Comparison of ENCODE assay signal across 9 mouse cellular contexts in genomic region chr9:71126205-71126604, GRCm38 (mm10). TPM values are rescaled to one million over a fixed set of nuclear protein-coding genes. Genes with fewer than 3 reads are reported as not detected.
A peak's percentile ranks its signal among the peaks of the same experiment; 100 is the strongest.
DNase-seq lines count a peak whose midpoint lies in the region; ATAC-seq lines count a peak whose summit lies in the region.
"Had no signal": no experiment of that assay in that cellular context is flagged by ENCODE, and none has a peak within 500 bp of the region (broad histone marks: within the 10 kb centered on the region; RNA-seq: fewer than 3 reads in every experiment).

No protein-coding gene starts in this region.

- intact Hi-C loops in left cerebral cortex, postnatal 36 days (cut with DNase I): loop anchor here (10.0 kb wide), 1 partner anchor 59 kb away; no protein-coding TSS in a partner anchor

- H3K4me2 ChIP-seq in neural tube, embryonic 15.5 days: no peak overlapping the region
- H3K4me2 ChIP-seq: neural tube, embryonic 13.5 days had no signal

- 24% methylated on average over 2 of the region's 2 CpGs for WGBS in heart, embryonic 10.5 days
- 24% methylated on average over 2 of the region's 2 CpGs for WGBS in neural tube, embryonic 15.5 days

- no peak overlapping the region for H3K4me3 ChIP-seq in heart, embryonic 10.5 days
- no peak overlapping the region for H3K4me3 ChIP-seq in neural tube, embryonic 15.5 days (replicated peaks)
- H3K4me3 ChIP-seq: neural tube, embryonic 13.5 days had no signal

- DNase-seq in heart, adult 18-20 months: peak; percentile 17 to 49
- no peak for DNase-seq in heart, embryonic 10.5 days (ENCODE audit: low spot score)
- DNase-seq in 416B (ENCODE audit: low read depth): peak; percentile 56
- DNase-seq in WW6 (ENCODE audit: low read depth, low spot score): peak; percentile 11
- DNase-seq in left cerebral cortex, postnatal 36 days (ENCODE audit: low spot score in 2 of 2): peak; percentile 16 to 23
- DNase-seq in testis, postnatal 14 days (ENCODE audit: low spot score): no peak

- H3K36me3 ChIP-seq in heart, embryonic 10.5 days: no peaks in the 10 kb centered on the region
- H3K36me3 ChIP-seq in neural tube, embryonic 15.5 days: no peaks in the 10 kb centered on the region
- H3K36me3 ChIP-seq: neural tube, embryonic 13.5 days had no signal

- H3K9me3 ChIP-seq in heart, embryonic 10.5 days: no peaks in the 10 kb centered on the region
- H3K9me3 ChIP-seq in neural tube, embryonic 15.5 days (replicated peaks): no peaks in the 10 kb centered on the region
- H3K9me3 ChIP-seq: neural tube, embryonic 13.5 days had no signal

- no peaks in the 10 kb centered on the region for H3K4me1 ChIP-seq in heart, embryonic 10.5 days
- no peaks in the 10 kb centered on the region for H3K4me1 ChIP-seq in neural tube, embryonic 15.5 days
- H3K4me1 ChIP-seq: neural tube, embryonic 13.5 days had no signal

- peak; percentile 76 for ATAC-seq in frontal cortex, adult (ENCODE audit: low TSS enrichment)
- no peak for ATAC-seq in neural tube, embryonic 15.5 days (ENCODE audit: low FRiP score)

- H3K27ac ChIP-seq in heart, embryonic 10.5 days: no peak overlapping the region
- H3K27ac ChIP-seq in neural tube, embryonic 15.5 days (replicated peaks): no peak overlapping the region
- H3K27ac ChIP-seq: neural tube, embryonic 13.5 days had no signal

- peaks cover 25% of the 10 kb centered on the region for H3K27me3 ChIP-seq in heart, embryonic 10.5 days (ENCODE audit: insufficient read depth, poor library complexity, severe bottlenecking)
- H3K27me3 ChIP-seq in neural tube, embryonic 15.5 days (replicated peaks): no peaks in the 10 kb centered on the region
- H3K27me3 ChIP-seq: neural tube, embryonic 13.5 days had no signal

- H3K9ac ChIP-seq in neural tube, embryonic 15.5 days (replicated peaks): no peak overlapping the region
- H3K9ac ChIP-seq: neural tube, embryonic 13.5 days had no signal

RNA-seq across cellular contexts. Expression of gene Aqp9, which starts 42.3 kb away (rescaled TPM):
- total RNA-seq in heart, adult 18-20 months (2021): under 1 TPM; 0.15 to 0.17 TPM
- polyA plus RNA-seq in heart, embryonic 10.5 days (2016; fragmentation: Nextera tagmentation; extraction: Ambion mirVana): 0.31 TPM in 1 of 2 replicates, not detected in the other
- 1 to 10 TPM; 1.8 to 2.0 TPM for total RNA-seq in left cerebral cortex, postnatal 36 days (2021)
- 0.97 and 1.1 TPM in 2 replicates for polyA plus RNA-seq in neural tube, embryonic 15.5 days (2015; fragmentation: Nextera tagmentation; extraction: Ambion mirVana)

Comparison
In these comparisons a context has a peak if more than half of its experiments do, and no peak if none do; other contexts are left out.
1. DNase-seq: peak in heart, adult 18-20 months (2 of 2), 416B (single experiment), WW6 (single experiment) and left cerebral cortex, postnatal 36 days (2 of 2); none in heart, embryonic 10.5 days (single experiment) and testis, postnatal 14 days (single experiment).